Mouse (Mus musculus): ENCODE results near the gene Gpr50. TPM values are rescaled to one million over a fixed set of nuclear protein-coding genes. Genes with fewer than 3 reads are reported as not detected.

The Gpr50 gene
- under 1 TPM in 1 of 2 experiments, not detected in 1; 0.49 TPM for total RNA-seq (2021)
- long read RNA-seq, experiment 1, result 0 reads
- long read RNA-seq, experiment 2, result 0 reads

GRCm38 (mm10) chrX:71663374-71663773, at the start of gene Gpr50:
Gene Gpr50, plus strand, starts transcription at chrX:71663667.
- intact Hi-C loops (cut with DNase I), result no loop called here
- no peak for DNase-seq (ENCODE audit: low spot score in 2 of 2)

GRCm38 (mm10) chrX:71622286-71622685, 41.2 kb upstream of the Gpr50 start:
- intact Hi-C loops (cut with DNase I), result no loop called here
- DNase-seq (ENCODE audit: low spot score in 2 of 2), result no peak

GRCm38 (mm10) chrX:71623843-71624242, 39.6 kb upstream of the Gpr50 start:
- intact Hi-C loops (cut with DNase I), result no loop called here
- DNase-seq (ENCODE audit: low spot score in 2 of 2), result peak in 1 of 2 experiments; percentile 8

DNA sequence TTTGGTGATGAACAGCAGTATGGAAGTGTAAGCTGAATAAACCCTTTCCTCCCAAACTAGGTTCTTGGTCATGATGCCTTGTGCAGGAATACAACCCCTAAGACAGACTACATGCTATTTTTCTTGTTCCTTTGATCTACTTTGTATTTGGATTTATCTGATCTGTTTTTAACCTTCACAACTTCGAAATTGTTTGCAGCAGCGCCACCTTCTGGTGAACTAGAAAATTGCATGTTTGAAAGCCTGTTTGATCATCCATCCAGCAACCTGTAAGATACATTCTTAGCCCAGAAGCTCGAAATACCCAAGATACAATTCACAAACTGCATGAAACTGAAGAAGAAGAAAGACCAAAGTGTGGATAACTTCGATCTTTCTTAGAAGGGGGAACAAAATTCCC, 35.2 kb upstream of the Gpr50 start:
- peak; percentile 28 to 76 for DNase-seq (ENCODE audit: low spot score in 2 of 2)
- intact Hi-C loops (cut with DNase I), result loop anchor here (5.0 kb wide), 1 partner anchor 201 kb away; no protein-coding TSS in a partner anchor

- intact Hi-C loops (cut with DNase I), result no loop called here
- DNase-seq (ENCODE audit: low spot score in 2 of 2), result no peak
These were observed 32.8 kb upstream of the Gpr50 start for GRCm38 (mm10) chrX:71630709-71631108.

DNA sequence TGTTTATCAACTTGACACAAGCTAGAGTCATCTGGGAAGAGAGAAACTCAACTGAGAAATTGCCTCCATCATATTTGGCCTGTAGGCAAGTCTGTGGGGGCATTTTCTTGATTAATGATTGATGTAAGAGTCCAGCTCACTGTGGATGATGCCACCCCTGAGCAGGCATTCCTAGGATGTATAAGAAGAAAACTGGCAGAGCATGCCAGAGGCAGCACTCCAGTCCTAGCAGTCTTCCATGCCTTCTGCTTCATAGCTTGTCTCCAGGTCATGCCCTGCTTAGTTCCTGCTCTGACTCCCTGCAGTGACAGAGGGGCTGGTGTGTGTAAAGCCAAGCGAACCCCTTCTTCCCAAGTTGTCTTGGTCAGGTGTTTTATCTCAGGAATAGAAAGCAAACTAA, 32.3 kb upstream of the Gpr50 start:
- DNase-seq (ENCODE audit: low spot score in 2 of 2), result no peak
- intact Hi-C loops (cut with DNase I), result no loop called here

DNA sequence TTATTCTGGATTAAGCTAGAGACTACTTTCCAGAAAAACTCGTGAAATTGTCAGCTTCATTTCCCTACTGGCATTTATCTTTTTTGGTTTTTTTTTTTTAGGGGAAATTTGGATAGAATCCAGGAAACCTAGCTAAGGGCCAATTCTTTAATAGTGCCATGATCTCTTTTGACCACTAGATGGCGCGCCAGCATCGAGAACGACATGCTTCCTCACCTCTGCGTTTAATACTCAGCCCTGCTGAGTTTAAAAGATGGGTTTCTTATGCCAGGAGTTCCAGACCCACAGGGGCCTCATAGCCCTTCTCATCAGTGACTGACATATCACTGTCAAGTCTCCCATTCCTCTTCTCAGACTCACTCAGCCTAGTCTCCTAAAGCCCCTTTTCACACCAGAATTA, 15.5 kb upstream of the Gpr50 start:
- intact Hi-C loops (cut with DNase I), result loop anchor here (2.0 to 5.0 kb wide), 4 partner anchors 144 to 1257 kb away; no protein-coding TSS in a partner anchor

GRCm38 (mm10) chrX:71648434-71648833, 15.0 kb upstream of the Gpr50 start:
- no peak for DNase-seq (ENCODE audit: low spot score in 2 of 2)
- intact Hi-C loops (cut with DNase I), result loop anchor here (2.0 to 5.0 kb wide), 4 partner anchors 144 to 1256 kb away; no protein-coding TSS in a partner anchor

More for the DNA sequence above, 15.5 kb upstream of the Gpr50 start:
- peak; percentile 43 to 71 for DNase-seq (ENCODE audit: low spot score in 2 of 2)

DNA sequence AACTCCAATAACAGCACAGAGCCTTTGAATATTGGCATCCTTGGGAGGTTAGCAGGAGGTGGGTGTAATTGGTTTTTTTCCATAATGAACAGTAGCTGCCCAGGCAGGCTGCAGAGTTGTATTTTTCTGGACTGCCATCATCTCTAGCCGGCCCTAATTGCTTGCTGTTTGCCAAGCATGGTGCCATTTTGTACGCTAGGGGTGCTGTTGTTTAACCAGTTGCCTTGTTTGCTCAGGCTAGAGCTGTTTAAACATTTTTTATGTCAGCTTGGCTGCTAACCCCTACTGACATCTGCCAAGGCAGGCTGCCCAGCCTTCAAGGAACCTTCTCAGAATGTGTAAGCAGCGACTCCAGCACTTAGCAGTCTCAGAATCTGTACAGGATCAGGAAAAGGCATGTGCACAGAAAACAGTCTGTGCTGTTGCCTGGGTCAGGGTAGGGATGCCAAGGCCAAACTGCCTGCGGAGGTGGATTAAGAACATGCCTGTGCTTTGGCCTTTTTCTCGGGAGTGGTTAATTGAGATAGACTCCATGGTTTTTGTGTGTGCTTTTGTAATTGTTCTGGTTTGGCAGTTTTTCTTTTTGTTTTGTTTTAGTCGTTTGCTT, 14.5 kb upstream of the Gpr50 start:
- DNase-seq (ENCODE audit: low spot score in 2 of 2), result peak; percentile 54 to 66
- intact Hi-C loops (cut with DNase I), result loop anchor here (2.0 to 5.0 kb wide), 4 partner anchors 143 to 1256 kb away; no protein-coding TSS in a partner anchor

GRCm38 (mm10) chrX:71649993-71650392, 13.5 kb upstream of the Gpr50 start:
- intact Hi-C loops (cut with DNase I), result loop anchor here (2.0 to 5.0 kb wide), 4 partner anchors 142 to 1255 kb away; no protein-coding TSS in a partner anchor
- DNase-seq (ENCODE audit: low spot score in 2 of 2), result no peak

DNA sequence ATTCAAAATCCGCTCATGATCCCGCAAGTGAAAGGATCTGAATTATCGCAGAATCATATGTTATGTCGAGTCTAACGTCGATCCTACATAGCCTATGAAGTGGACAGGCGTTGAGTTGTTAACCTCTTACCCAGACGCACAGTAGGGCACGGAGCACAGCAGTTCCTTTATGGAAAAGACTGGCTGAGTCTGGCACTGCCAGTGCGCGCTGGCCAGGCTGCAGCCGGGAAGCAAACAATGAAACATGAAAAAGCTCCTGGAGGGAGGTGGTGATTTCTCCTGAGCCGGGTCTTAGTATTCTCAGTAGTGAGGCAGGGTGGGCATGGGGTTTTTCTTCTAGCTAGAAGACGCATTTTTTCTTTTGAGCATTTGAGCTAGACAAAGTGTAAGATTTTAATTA, 1.7 kb upstream of the Gpr50 start:
- intact Hi-C loops (cut with DNase I), result no loop called here
- DNase-seq (ENCODE audit: low spot score in 2 of 2), result no peak

GRCm38 (mm10) chrX:71663871-71664687, 612 bp downstream of the Gpr50 start:
- intact Hi-C loops (cut with DNase I), result no loop called here
- DNase-seq (ENCODE audit: low spot score in 2 of 2), result no peak

- no peak for DNase-seq (ENCODE audit: low spot score in 2 of 2)
- intact Hi-C loops (cut with DNase I), result no loop called here
These were observed 1.2 kb downstream of the Gpr50 start for GRCm38 (mm10) chrX:71664688-71665026.

DNA sequence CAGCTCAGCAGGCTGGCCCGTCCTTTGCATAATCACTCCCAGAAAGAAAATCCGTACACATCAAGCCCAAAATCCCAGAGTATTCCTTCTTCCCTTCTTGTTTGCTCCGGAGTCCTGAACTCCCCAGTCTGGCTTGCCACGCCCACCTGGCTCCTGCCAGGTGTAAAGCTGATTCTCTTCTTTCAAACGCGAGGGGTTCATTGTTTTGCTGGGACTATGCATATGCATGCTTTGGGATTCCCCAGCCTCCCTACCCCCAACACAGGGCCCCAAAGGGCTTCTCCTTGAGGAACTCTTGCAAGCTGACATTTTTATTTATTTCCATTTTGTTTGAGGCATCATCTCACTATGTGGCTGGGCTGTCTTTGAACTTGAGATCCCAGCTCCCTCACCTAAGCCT, 6.8 kb downstream of the Gpr50 start:
- intact Hi-C loops (cut with DNase I), result no loop called here
- DNase-seq (ENCODE audit: low spot score in 2 of 2), result no peak

GRCm38 (mm10) chrX:71700817-71701469, 37.5 kb downstream of the Gpr50 start:
- no peak for DNase-seq (ENCODE audit: low spot score in 2 of 2)
- intact Hi-C loops (cut with DNase I), result no loop called here

Other genes starting within 250 kb of the Gpr50 start
- gene Cd99l2, start 170.8 kb upstream of the Gpr50 start, total RNA-seq (2021), result 10 to 100 TPM; 76.1 to 79.3 TPM
- gene Hmgb3, start 107.7 kb upstream of the Gpr50 start, total RNA-seq (2021), result 10 to 100 TPM; 53.1 to 59.4 TPM
- gene Vma21, start 152.3 kb downstream of the Gpr50 start, total RNA-seq (2021), result 10 to 100 TPM; 35.5 to 36.2 TPM

Data from left cerebral cortex, postnatal 14 days (tissue).